Comparison of ENCODE assay signal across 12 mouse cellular contexts in genomic region chr6:37202901-37203300, GRCm38 (mm10).
DNase-seq lines count a peak whose midpoint lies in the region.
"Had no signal": no experiment of that assay in that cellular context is flagged by ENCODE, and none has a peak within 500 bp of the region (broad histone marks: within the 10 kb centered on the region; RNA-seq: fewer than 3 reads in every experiment).

No protein-coding gene starts in this region.

- DNase-seq in cerebellum, adult 9-11 months = peak; percentile 51
- DNase-seq in cerebellum, adult 11 months = no peak
- peak; percentile 33 to 34 for DNase-seq in left cerebral cortex, postnatal 10 days (ENCODE audit: extremely low spot score in 1 of 2, low spot score in 2 of 2)
- no peak for DNase-seq in left cerebral cortex, adult 8-10 months (ENCODE audit: low spot score in 2 of 2)
- peak; percentile 23 for DNase-seq in retina, postnatal 1 day
- no peak for DNase-seq in retina, embryonic 14.5 days (ENCODE audit: low spot score)
- peak; percentile 31 to 36 for DNase-seq in cerebellum, postnatal 36 days
- DNase-seq in kidney, postnatal 14 days = no peak
- DNase-seq: kidney, adult 2 months; kidney, postnatal 25 days; right cerebral cortex, postnatal 4 days; thymus, postnatal 14 days had no signal

- intact Hi-C loops in left cerebral cortex, postnatal 10 days (cut with DNase I) = no loop called here

Comparison
In these comparisons a context has a peak if more than half of its experiments do, and no peak if none do; other contexts are left out.
1. DNase-seq: peak in cerebellum, adult 9-11 months (single experiment), left cerebral cortex, postnatal 10 days (2 of 2), retina, postnatal 1 day (single experiment) and cerebellum, postnatal 36 days (2 of 2); none in cerebellum, adult 11 months (single experiment), left cerebral cortex, adult 8-10 months (0 of 2), retina, embryonic 14.5 days (single experiment) and kidney, postnatal 14 days (single experiment).